Mouse (Mus musculus) G1E-ER4 (cell line): ENCODE results near the gene Dis3l2. TPM values are rescaled to one million over a fixed set of nuclear protein-coding genes. Genes with fewer than 3 reads are reported as not detected.

Experiments used
- GATA1 ChIP-seq: IDR thresholded peaks from one replicate; pipeline ENCODE4 v1.8.0; 2012; ENCODE audit warnings: low read length, inconsistent platforms
- polyA plus RNA-seq: library from polyadenylated mRNA; stranded (reverse); fragments of >175 nt; gene quantifications from 2 replicates; pipeline ENCODE4 v1.2.3, GENCODE M21; 2012

The Dis3l2 gene
- polyA plus RNA-seq, 1 experiment, result 20.3 TPM

DNA sequence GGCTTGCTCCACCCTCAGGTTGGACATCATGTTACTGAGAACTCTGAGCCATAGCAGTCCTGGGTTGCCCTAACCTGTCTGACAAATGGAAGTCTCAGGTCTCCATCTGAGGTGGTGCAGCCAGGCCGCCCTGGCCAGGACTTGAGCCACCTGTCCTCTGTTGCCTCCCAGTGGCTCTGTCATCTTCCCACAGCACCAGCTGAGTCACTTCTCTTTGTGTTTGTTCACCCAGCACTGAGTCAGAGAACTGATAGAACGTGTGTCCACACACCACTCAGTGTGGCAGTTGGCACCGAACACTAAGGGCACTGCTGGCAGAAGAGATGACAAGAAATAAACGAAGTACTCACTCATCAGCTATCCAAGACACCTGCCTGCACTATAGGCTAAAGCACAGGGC is 347.8 kb downstream of the Dis3l2 start:
- TF ChIP-seq GATA1, result no peak

DNA sequence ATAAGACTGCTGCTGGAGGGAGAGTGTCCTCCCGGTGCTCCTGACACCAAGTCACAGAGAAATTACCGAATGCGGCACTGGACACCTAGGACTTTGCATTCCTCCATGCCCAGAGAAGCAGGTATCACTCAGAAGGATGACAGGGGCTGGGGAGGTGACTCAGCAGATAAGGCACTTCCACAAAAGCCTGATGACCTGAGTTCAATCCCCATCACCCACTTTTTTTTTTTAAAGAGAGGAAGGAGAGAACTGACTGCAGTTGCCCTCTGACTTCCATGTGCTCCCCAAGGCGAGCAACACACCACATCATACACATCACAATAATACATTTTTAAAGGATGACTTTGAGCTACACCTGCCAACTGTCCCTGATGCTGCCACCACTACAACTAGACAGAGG is 353.5 kb downstream of the Dis3l2 start:
- no peak for TF ChIP-seq GATA1

GRCm38 (mm10) chr1:87059042-87059665 is 355.5 kb downstream of the Dis3l2 start:
- no peak for TF ChIP-seq GATA1

DNA sequence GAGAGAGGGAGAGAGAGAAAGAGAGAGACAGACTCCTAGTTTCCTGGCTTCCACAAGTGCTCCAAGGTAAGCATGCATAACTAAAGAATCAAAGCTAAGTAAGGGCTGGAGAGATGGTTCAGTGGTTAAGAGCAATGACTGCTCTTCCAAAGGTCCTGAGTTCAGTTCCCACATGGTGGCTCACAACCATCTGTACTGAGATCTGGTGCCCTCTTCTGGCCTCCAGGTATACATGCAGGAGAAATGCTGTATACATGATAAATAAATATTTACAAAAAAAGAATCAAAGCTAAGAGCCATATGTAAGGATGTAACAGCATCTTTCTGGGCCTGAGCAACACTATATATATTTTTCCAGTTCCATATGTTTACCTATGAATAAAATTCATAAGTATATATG is 357.3 kb downstream of the Dis3l2 start:
- no peak for TF ChIP-seq GATA1

- TF ChIP-seq GATA1, result no peak
Measured at GRCm38 (mm10) chr1:87070720-87071119, 367.1 kb downstream of the Dis3l2 start.

- no peak for TF ChIP-seq GATA1
Measured at GRCm38 (mm10) chr1:87073776-87074175, 370.2 kb downstream of the Dis3l2 start.

DNA sequence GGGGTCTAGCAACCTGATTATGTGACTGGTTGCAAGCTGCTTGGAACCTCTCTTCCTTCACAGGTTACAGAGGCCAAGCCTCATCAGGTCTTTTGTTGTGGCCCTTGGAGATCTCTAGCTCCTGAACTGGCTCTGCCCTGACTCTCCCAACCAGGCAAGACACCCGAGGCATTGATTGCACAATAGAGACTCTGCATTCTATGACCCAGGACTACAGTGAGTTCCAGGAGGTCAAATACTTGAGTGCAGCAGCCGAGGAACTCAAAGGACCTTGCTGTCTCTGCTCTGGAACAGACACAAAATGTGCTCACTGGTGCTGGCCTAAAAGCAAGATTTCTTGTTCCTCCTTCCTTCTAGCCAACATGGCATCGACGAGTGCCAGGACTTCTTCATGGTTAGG is 382.6 kb downstream of the Dis3l2 start:
- TF ChIP-seq GATA1, result no peak

DNA sequence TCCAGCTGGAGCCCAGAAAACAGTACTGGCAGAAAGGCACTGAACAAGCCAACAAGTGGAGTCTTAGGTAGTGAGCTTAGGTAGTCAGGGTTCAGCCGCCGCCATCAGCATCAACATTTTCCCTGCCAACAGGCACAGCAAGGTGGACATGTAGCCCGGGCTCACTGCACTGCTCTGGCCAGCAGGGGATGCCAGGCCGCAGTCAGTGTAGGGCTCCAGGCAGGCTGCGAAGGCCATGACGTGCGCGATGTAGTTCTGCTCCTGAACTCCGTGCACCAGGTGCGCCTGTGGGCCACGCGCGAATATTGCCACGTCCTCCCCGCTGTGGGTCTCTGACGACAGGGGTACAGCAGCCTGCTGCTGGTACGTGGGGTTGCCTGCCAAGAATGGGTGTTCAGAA is 383.4 kb downstream of the Dis3l2 start:
- TF ChIP-seq GATA1, result no peak

DNA sequence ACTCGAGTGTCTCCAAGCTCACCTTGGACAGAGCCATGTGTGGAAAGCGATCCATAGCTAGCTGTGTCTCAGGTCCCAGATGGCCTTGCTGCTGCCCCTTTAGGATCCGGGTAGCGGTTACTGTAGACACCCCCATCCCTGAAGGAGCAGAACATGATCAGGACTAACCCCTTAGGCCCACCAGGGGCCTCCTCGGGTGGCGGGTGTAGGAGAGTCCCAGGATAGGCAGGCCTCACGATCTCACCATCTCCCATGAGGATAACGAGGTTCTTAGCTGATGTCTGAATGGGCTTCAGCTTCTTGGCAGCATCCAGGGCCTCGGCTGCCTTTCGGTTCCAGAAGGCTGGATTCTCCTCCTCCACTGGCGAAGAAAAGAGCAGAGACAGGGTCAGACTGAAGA is 385.6 kb downstream of the Dis3l2 start:
- no peak for TF ChIP-seq GATA1

DNA sequence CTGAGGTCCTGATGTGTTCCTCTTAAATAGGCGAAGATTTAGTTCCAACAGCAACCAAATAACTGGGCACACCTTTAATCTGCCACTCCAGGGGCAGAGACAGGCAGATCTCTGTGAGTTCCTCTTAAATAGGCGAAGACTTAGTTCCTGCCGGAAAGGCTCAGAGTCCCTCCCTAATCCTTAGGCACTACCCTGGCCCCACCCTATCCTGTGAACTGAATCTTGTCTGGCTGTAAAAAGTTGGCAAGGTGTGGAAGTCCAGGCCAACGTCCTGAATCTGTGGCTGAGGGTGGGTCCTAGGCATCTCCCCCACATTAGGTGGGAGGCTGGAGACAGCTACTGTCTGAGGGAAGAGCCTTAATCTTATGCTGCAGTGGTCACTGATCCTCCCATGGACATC is 386.2 kb downstream of the Dis3l2 start, which contains the start of gene Alppl2:
TSS of gene Alppl2 (minus strand) at position 101 of the 400 bp plus-strand sequence.
- TF ChIP-seq GATA1, result no peak

- TF ChIP-seq GATA1, result no peak
Measured at GRCm38 (mm10) chr1:87095642-87096041, 392.0 kb downstream of the Dis3l2 start.

- no peak for TF ChIP-seq GATA1
Measured at GRCm38 (mm10) chr1:87098358-87098975, 394.9 kb downstream of the Dis3l2 start.

Other genes with a start within 250 kb of the Dis3l2 start
- gene Ptma, start 177.1 kb upstream of the Dis3l2 start, polyA plus RNA-seq, result 11,652 and 16,306 TPM in 2 replicates
- 76.3 and 108 TPM in 2 replicates for gene Pde6d, start 121.2 kb upstream of the Dis3l2 start, polyA plus RNA-seq
- 58.6 and 61.6 TPM in 2 replicates for gene Cops7b, start 120.9 kb upstream of the Dis3l2 start, polyA plus RNA-seq
- not detected in 2 replicates for gene Nppc, start 33.2 kb upstream of the Dis3l2 start, polyA plus RNA-seq